In genomic region chr1:34842389-34842861, GRCm38 (mm10) we compare ENCODE assay signal across 8 mouse cellular contexts. TPM values are rescaled to one million over a fixed set of nuclear protein-coding genes. Genes with fewer than 3 reads are reported as not detected.
A peak's percentile ranks its signal among the peaks of the same experiment; 100 is the strongest.
DNase-seq lines count a peak whose midpoint lies in the region; ATAC-seq lines count a peak whose summit lies in the region.

No protein-coding gene starts in this region.

- ATAC-seq in heart, embryonic 16.5 days (replicated peaks; ENCODE audit: extremely low read depth, insufficient read depth, low FRiP score): peak; percentile 83
- peak; percentile 88 for ATAC-seq in limb, embryonic 13.5 days (ENCODE audit: low FRiP score, low read depth)
- ATAC-seq in midbrain, embryonic 14.5 days (ENCODE audit: low FRiP score, low TSS enrichment): peak; percentile 91

- peak overlapping the region; percentile 87 for H3K9ac ChIP-seq in heart, embryonic 16.5 days (ENCODE audit: low read length)
- H3K9ac ChIP-seq in limb, embryonic 13.5 days: peak overlapping the region; percentile 90
- peak overlapping the region; percentile 90 for H3K9ac ChIP-seq in midbrain, embryonic 14.5 days (replicated peaks; ENCODE audit: low read length)

- H3K4me3 ChIP-seq in heart, embryonic 10.5 days: peak overlapping the region; percentile 78
- H3K4me3 ChIP-seq in heart, embryonic 16.5 days (ENCODE audit: low read length): peak overlapping the region; percentile 77
- peak overlapping the region; percentile 75 for H3K4me3 ChIP-seq in limb, embryonic 13.5 days
- peak overlapping the region; percentile 72 for H3K4me3 ChIP-seq in midbrain, embryonic 14.5 days (replicated peaks; ENCODE audit: low read depth, low read length)

- 2% methylated on average over 46 of the region's 51 CpGs for WGBS in heart, embryonic 10.5 days
- WGBS in heart, embryonic 16.5 days: under 1% methylated on average over 50 of the region's 51 CpGs
- under 1% methylated on average over 28 of the region's 51 CpGs for WGBS in limb, embryonic 13.5 days
- under 1% methylated on average over 46 of the region's 51 CpGs for WGBS in midbrain, embryonic 14.5 days

- H3K4me2 ChIP-seq in heart, embryonic 16.5 days (ENCODE audit: low read depth, low read length): peak overlapping the region; percentile 94
- H3K4me2 ChIP-seq in limb, embryonic 13.5 days (replicated peaks): peak overlapping the region; percentile 86
- peak overlapping the region; percentile 90 for H3K4me2 ChIP-seq in midbrain, embryonic 14.5 days (ENCODE audit: low read length)

- peaks cover 37% of the 10 kb centered on the region for H3K4me1 ChIP-seq in heart, embryonic 10.5 days
- H3K4me1 ChIP-seq in heart, embryonic 16.5 days (ENCODE audit: control insufficient read depth, insufficient read depth, low read length): peaks cover 39% of the 10 kb centered on the region
- H3K4me1 ChIP-seq in limb, embryonic 13.5 days: peaks cover 39% of the 10 kb centered on the region
- H3K4me1 ChIP-seq in midbrain, embryonic 14.5 days (ENCODE audit: control insufficient read depth, insufficient read depth, low read length): peaks cover 28% of the 10 kb centered on the region

- intact Hi-C loops in heart, postnatal 25 days (cut with DNase I): no loop called here

- no peaks in the 10 kb centered on the region for H3K36me3 ChIP-seq in heart, embryonic 10.5 days
- H3K36me3 ChIP-seq in heart, embryonic 16.5 days (ENCODE audit: control insufficient read depth, insufficient read depth): no peaks in the 10 kb centered on the region
- H3K36me3 ChIP-seq in limb, embryonic 13.5 days: peaks cover 5% of the 10 kb centered on the region; the same call in 1 of the 2 replicates
- H3K36me3 ChIP-seq in midbrain, embryonic 14.5 days (ENCODE audit: control insufficient read depth, insufficient read depth, low read length): no peaks in the 10 kb centered on the region

- peak; percentile 85 for DNase-seq in heart, embryonic 10.5 days (ENCODE audit: low spot score)
- no peak for DNase-seq in heart, postnatal 25 days (ENCODE audit: low spot score)
- peak; percentile 74 for DNase-seq in MN1 (ENCODE audit: low spot score)
- peak; percentile 75 for DNase-seq in embryo, embryonic 9.5 days (ENCODE audit: extremely low spot score)
- DNase-seq in midbrain, embryonic 14.5 days: peak; percentile 85
- peak; percentile 72 for DNase-seq in thymus, postnatal 0 days (ENCODE audit: low spot score)

- no peaks in the 10 kb centered on the region for H3K27me3 ChIP-seq in heart, embryonic 10.5 days (ENCODE audit: insufficient read depth, poor library complexity, severe bottlenecking)
- H3K27me3 ChIP-seq in heart, embryonic 16.5 days (ENCODE audit: control insufficient read depth, insufficient read depth, low read length): no peaks in the 10 kb centered on the region
- H3K27me3 ChIP-seq in limb, embryonic 13.5 days: no peaks in the 10 kb centered on the region
- no peaks in the 10 kb centered on the region for H3K27me3 ChIP-seq in midbrain, embryonic 14.5 days (ENCODE audit: control insufficient read depth, insufficient read depth, low read length)

- peak overlapping the region; percentile 97 for H3K27ac ChIP-seq in heart, embryonic 10.5 days
- peak overlapping the region; percentile 95 for H3K27ac ChIP-seq in heart, embryonic 16.5 days (ENCODE audit: low read length)
- H3K27ac ChIP-seq in limb, embryonic 13.5 days: peak overlapping the region; percentile 97
- peak overlapping the region; percentile 99 for H3K27ac ChIP-seq in midbrain, embryonic 14.5 days (replicated peaks; ENCODE audit: low read depth, low read length)

- no peaks in the 10 kb centered on the region for H3K9me3 ChIP-seq in heart, embryonic 10.5 days
- H3K9me3 ChIP-seq in heart, embryonic 16.5 days (replicated peaks; ENCODE audit: control insufficient read depth, low read length): no peaks in the 10 kb centered on the region
- H3K9me3 ChIP-seq in limb, embryonic 13.5 days: no peaks in the 10 kb centered on the region
- H3K9me3 ChIP-seq in midbrain, embryonic 14.5 days (ENCODE audit: control insufficient read depth, low read length): no peaks in the 10 kb centered on the region

RNA-seq across cellular contexts. Expression of gene Fam168b, which starts 0.4 kb away (rescaled TPM):
- 66.7 and 73.6 TPM in 2 replicates for polyA plus RNA-seq in heart, embryonic 10.5 days (2016; fragmentation: Nextera tagmentation; extraction: Ambion mirVana)
- 10 to 100 TPM; 43.0 to 45.3 TPM for total RNA-seq in heart, postnatal 25 days (2021)
- polyA plus RNA-seq in heart, embryonic 16.5 days (2015; fragmentation: Nextera tagmentation; extraction: Ambion mirVana): 43.4 and 43.5 TPM in 2 replicates
- 91.2 and 99.0 TPM in 2 replicates for polyA plus RNA-seq in limb, embryonic 13.5 days (2015; fragmentation: Nextera tagmentation; extraction: Ambion mirVana)
- polyA plus RNA-seq in midbrain, embryonic 14.5 days (2014; fragmentation: Nextera tagmentation; extraction: Ambion mirVana): 116 and 131 TPM in 2 replicates
- 52.4 and 55.2 TPM in 2 replicates for polyA plus RNA-seq in thymus, postnatal 0 days (2015; fragmentation: Nextera tagmentation; extraction: Ambion mirVana)

RNA-seq across cellular contexts. Expression of gene Plekhb2, which starts 7.4 kb away (rescaled TPM):
- 37.8 and 65.1 TPM in 2 replicates for polyA plus RNA-seq in heart, embryonic 10.5 days (2016; fragmentation: Nextera tagmentation; extraction: Ambion mirVana)
- 100 to 1,000 TPM; 102 to 114 TPM for total RNA-seq in heart, postnatal 25 days (2021)
- polyA plus RNA-seq in heart, embryonic 16.5 days (2015; fragmentation: Nextera tagmentation; extraction: Ambion mirVana): 76.2 and 87.3 TPM in 2 replicates
- 16.2 and 17.9 TPM in 2 replicates for polyA plus RNA-seq in limb, embryonic 13.5 days (2015; fragmentation: Nextera tagmentation; extraction: Ambion mirVana)
- polyA plus RNA-seq in midbrain, embryonic 14.5 days (2014; fragmentation: Nextera tagmentation; extraction: Ambion mirVana): 61.8 and 67.2 TPM in 2 replicates
- polyA plus RNA-seq in thymus, postnatal 0 days (2015; fragmentation: Nextera tagmentation; extraction: Ambion mirVana): 40.8 and 41.6 TPM in 2 replicates
